In genomic region chr14:56097597-56097996, GRCm38 (mm10) we compare ENCODE assay signal across 29 mouse cellular contexts. TPM values are rescaled to one million over a fixed set of nuclear protein-coding genes. Genes with fewer than 3 reads are reported as not detected.
DNase-seq lines count a peak whose midpoint lies in the region; ATAC-seq and TF ChIP-seq lines count a peak whose summit lies in the region.
"Had no signal": no experiment of that assay in that cellular context is flagged by ENCODE, and none has a peak within 500 bp of the region (broad histone marks: within the 10 kb centered on the region; RNA-seq: fewer than 3 reads in every experiment).

No protein-coding gene starts in this region.

- peak; percentile 59; the same call in 1 of the 2 replicates for ATAC-seq in heart, embryonic 14.5 days (ENCODE audit: insufficient number of reproducible peaks, insufficient read depth, low FRiP score, low read depth)
- peak; percentile 40; the same call in 1 of the 2 replicates for ATAC-seq in stomach, embryonic 16.5 days (ENCODE audit: insufficient read depth, low FRiP score)
- no peak for ATAC-seq in stomach, postnatal 0 days (ENCODE audit: low FRiP score, low TSS enrichment)
- ATAC-seq: activated CD4-positive, CD25-positive, alpha-beta regulatory T cell, adult 4 months; forebrain, embryonic 14.5 days; Patski had no signal

- H3K4me3 ChIP-seq in heart, embryonic 14.5 days (ENCODE audit: control insufficient read depth in 1 of 2, insufficient read depth in 1 of 2, low read depth in 1 of 2, low read length in 2 of 2): no peak overlapping the region
- H3K4me3 ChIP-seq in stomach, embryonic 16.5 days (replicated peaks; ENCODE audit: low read length): no peak overlapping the region
- no peak overlapping the region for H3K4me3 ChIP-seq in stomach, postnatal 0 days (ENCODE audit: low read depth, low read length)
- H3K4me3 ChIP-seq: embryonic facial prominence, embryonic 15.5 days; erythroblast, embryonic 14.5 days; forebrain, embryonic 10.5 days; hindbrain, embryonic 15.5 days had no signal

- H3K9me3 ChIP-seq in heart, embryonic 14.5 days (ENCODE audit: control insufficient read depth, low read length): no peaks in the 10 kb centered on the region
- H3K9me3 ChIP-seq in stomach, embryonic 16.5 days (replicated peaks; ENCODE audit: control insufficient read depth, low read length): no peaks in the 10 kb centered on the region
- no peaks in the 10 kb centered on the region for H3K9me3 ChIP-seq in stomach, postnatal 0 days (ENCODE audit: control insufficient read depth, low read length)
- H3K9me3 ChIP-seq: embryonic facial prominence, embryonic 15.5 days; forebrain, embryonic 10.5 days; hindbrain, embryonic 15.5 days had no signal

- TF ChIP-seq EP300 in stomach, postnatal 0 days (optimal IDR thresholded peaks at IDR 0.05): no peak

- no peak for TF ChIP-seq CTCF in stomach, postnatal 0 days (IDR thresholded peaks at IDR 0.05; ENCODE audit: low read depth)

- WGBS in heart, embryonic 14.5 days: 7% methylated on average over 1 of the region's 1 CpGs
- WGBS in stomach, embryonic 16.5 days: 67% methylated on average over 1 of the region's 1 CpGs
- WGBS in stomach, postnatal 0 days: 75% methylated on average over 1 of the region's 1 CpGs

- peak; percentile 7 for DNase-seq in embryo, embryonic 10 days (ENCODE audit: low spot score)
- no peak for DNase-seq in embryo, embryonic 9.5 days (ENCODE audit: extremely low spot score)
- no peak for DNase-seq in heart, postnatal 14 days
- DNase-seq in heart, postnatal 10 days: peak; percentile 9 to 16
- DNase-seq in heart, postnatal 4 days: no peak
- DNase-seq in stomach, postnatal 0 days (ENCODE audit: low spot score): no peak
- DNase-seq: adrenal gland, adult 2 months; adrenal gland, postnatal 25 days; cerebellum, adult 18-20 months; cerebellum, adult 9-11 months; cerebellum, postnatal 36 days; gastrocnemius, postnatal 36 days; kidney, adult 11 months; kidney, adult 9 months had no signal

- H3K4me2 ChIP-seq in heart, embryonic 14.5 days (ENCODE audit: low read length): no peak overlapping the region
- no peak overlapping the region for H3K4me2 ChIP-seq in stomach, embryonic 16.5 days (ENCODE audit: low read depth, low read length)
- no peak overlapping the region for H3K4me2 ChIP-seq in stomach, postnatal 0 days (replicated peaks; ENCODE audit: low read depth)
- H3K4me2 ChIP-seq: embryonic facial prominence, embryonic 15.5 days; hindbrain, embryonic 15.5 days had no signal

- H3K4me1 ChIP-seq in heart, embryonic 14.5 days (ENCODE audit: control insufficient read depth in 2 of 2, insufficient read depth in 2 of 2, low read length in 2 of 2): peaks cover 0 to 10% of the 10 kb centered on the region in 2 experiments; a peak in 1 of 4 replicates
- H3K4me1 ChIP-seq in stomach, embryonic 16.5 days (ENCODE audit: control insufficient read depth, insufficient read depth, low read length): no peaks in the 10 kb centered on the region
- no peaks in the 10 kb centered on the region for H3K4me1 ChIP-seq in stomach, postnatal 0 days (replicated peaks; ENCODE audit: control insufficient read depth, insufficient read depth)
- H3K4me1 ChIP-seq: embryonic facial prominence, embryonic 15.5 days; forebrain, embryonic 10.5 days; hindbrain, embryonic 15.5 days had no signal

- no peak overlapping the region for H3K9ac ChIP-seq in heart, embryonic 14.5 days (ENCODE audit: low read length)
- H3K9ac ChIP-seq in stomach, embryonic 16.5 days (ENCODE audit: low read length): no peak overlapping the region
- no peak overlapping the region for H3K9ac ChIP-seq in stomach, postnatal 0 days (ENCODE audit: low read length)
- H3K9ac ChIP-seq: embryonic facial prominence, embryonic 15.5 days; hindbrain, embryonic 15.5 days had no signal

- H3K27me3 ChIP-seq in heart, embryonic 14.5 days (ENCODE audit: control insufficient read depth, insufficient read depth, low read length): no peaks in the 10 kb centered on the region
- no peaks in the 10 kb centered on the region for H3K27me3 ChIP-seq in stomach, embryonic 16.5 days (ENCODE audit: control insufficient read depth, insufficient read depth, low read length)
- no peaks in the 10 kb centered on the region for H3K27me3 ChIP-seq in stomach, postnatal 0 days (ENCODE audit: control insufficient read depth, insufficient read depth, low read length)
- H3K27me3 ChIP-seq: embryonic facial prominence, embryonic 15.5 days; hindbrain, embryonic 15.5 days; Patski had no signal

- H3K27ac ChIP-seq in heart, embryonic 14.5 days (replicated peaks in 1 of 2; ENCODE audit: control insufficient read depth in 1 of 2, insufficient read depth in 1 of 2, low read depth in 2 of 2, low read length in 2 of 2): peak overlapping the region in 1 of 2 experiments; percentile 44; a peak in 1 of 4 replicates
- H3K27ac ChIP-seq in stomach, embryonic 16.5 days (ENCODE audit: low read length): no peak overlapping the region
- no peak overlapping the region for H3K27ac ChIP-seq in stomach, postnatal 0 days (replicated peaks)
- H3K27ac ChIP-seq: embryonic facial prominence, embryonic 15.5 days; forebrain, embryonic 10.5 days; hindbrain, embryonic 15.5 days had no signal

- no peaks in the 10 kb centered on the region for H3K36me3 ChIP-seq in heart, embryonic 14.5 days (ENCODE audit: control insufficient read depth, insufficient read depth, low read length)
- H3K36me3 ChIP-seq in stomach, embryonic 16.5 days (ENCODE audit: control insufficient read depth, insufficient read depth, low read length): no peaks in the 10 kb centered on the region
- H3K36me3 ChIP-seq in stomach, postnatal 0 days (ENCODE audit: control insufficient read depth, insufficient read depth, low read length): no peaks in the 10 kb centered on the region
- H3K36me3 ChIP-seq: embryonic facial prominence, embryonic 15.5 days; forebrain, embryonic 10.5 days; hindbrain, embryonic 15.5 days had no signal

- intact Hi-C loops in heart, postnatal 14 days (cut with DNase I): no loop called here
- intact Hi-C loops in heart, postnatal 10 days (cut with DNase I): no loop called here

RNA-seq across cellular contexts. Expression of gene Ctsg, which starts 4.8 kb away (rescaled TPM):
- 0.40 and 0.41 TPM in 2 replicates for polyA plus RNA-seq in heart, embryonic 14.5 days (2014; fragmentation: Nextera tagmentation; extraction: Ambion mirVana)
- total RNA-seq in heart, postnatal 14 days (2021): not detected
- not detected for total RNA-seq in heart, postnatal 10 days (2021)
- total RNA-seq in heart, postnatal 4 days (2021): not detected
- polyA plus RNA-seq in stomach, embryonic 16.5 days (2015; fragmentation: Nextera tagmentation; extraction: Ambion mirVana): 0.92 and 1.7 TPM in 2 replicates
- polyA plus RNA-seq in stomach, postnatal 0 days (2015; fragmentation: Nextera tagmentation; extraction: Ambion mirVana): 0.13 and 0.18 TPM in 2 replicates
- total RNA-seq: adrenal gland, adult 2 months; adrenal gland, postnatal 25 days; CH12.LX; gastrocnemius, adult 8-10 months; gastrocnemius, postnatal 36 days; heart, adult 8-10 months had no signal
- polyA plus RNA-seq: activated CD4-positive, CD25-positive, alpha-beta regulatory T cell, adult 4 months; adrenal gland, adult 2 months; C2C12; embryonic facial prominence, embryonic 11.5 days; forebrain, embryonic 14.5 days; hindbrain, embryonic 11.5 days; hindbrain, embryonic 15.5 days; Patski had no signal

RNA-seq across cellular contexts. Expression of gene Mcpt8, which starts 12.5 kb away (rescaled TPM):
- polyA plus RNA-seq in heart, embryonic 14.5 days (2014; fragmentation: Nextera tagmentation; extraction: Ambion mirVana): 0.42 and 0.50 TPM in 2 replicates
- total RNA-seq in heart, postnatal 14 days (2021): not detected
- not detected for total RNA-seq in heart, postnatal 10 days (2021)
- not detected for total RNA-seq in heart, postnatal 4 days (2021)
- polyA plus RNA-seq in stomach, embryonic 16.5 days (2015; fragmentation: Nextera tagmentation; extraction: Ambion mirVana): 2.1 and 4.3 TPM in 2 replicates
- polyA plus RNA-seq in stomach, postnatal 0 days (2015; fragmentation: Nextera tagmentation; extraction: Ambion mirVana): 0.16 and 0.30 TPM in 2 replicates
- total RNA-seq: adrenal gland, adult 2 months; adrenal gland, postnatal 25 days; CH12.LX; gastrocnemius, adult 8-10 months; gastrocnemius, postnatal 36 days; heart, adult 8-10 months had no signal
- polyA plus RNA-seq: activated CD4-positive, CD25-positive, alpha-beta regulatory T cell, adult 4 months; adrenal gland, adult 2 months; embryonic facial prominence, embryonic 11.5 days; forebrain, embryonic 10.5 days; hindbrain, embryonic 11.5 days; hindbrain, embryonic 15.5 days had no signal

RNA-seq across cellular contexts. Expression of gene Gzme, which starts 22.8 kb away (rescaled TPM):
- not detected in 2 replicates for polyA plus RNA-seq in heart, embryonic 14.5 days (2014; fragmentation: Nextera tagmentation; extraction: Ambion mirVana)
- total RNA-seq in heart, postnatal 14 days (2021): not detected
- not detected for total RNA-seq in heart, postnatal 10 days (2021)
- total RNA-seq in heart, postnatal 4 days (2021): not detected
- polyA plus RNA-seq in stomach, embryonic 16.5 days (2015; fragmentation: Nextera tagmentation; extraction: Ambion mirVana): not detected in 2 replicates
- polyA plus RNA-seq in stomach, postnatal 0 days (2015; fragmentation: Nextera tagmentation; extraction: Ambion mirVana): not detected in 2 replicates
- total RNA-seq: adrenal gland, adult 2 months; adrenal gland, postnatal 25 days; CH12.LX; gastrocnemius, adult 8-10 months; gastrocnemius, postnatal 36 days; heart, adult 8-10 months had no signal
- polyA plus RNA-seq: activated CD4-positive, CD25-positive, alpha-beta regulatory T cell, adult 4 months; adrenal gland, adult 2 months; embryonic facial prominence, embryonic 11.5 days; embryonic facial prominence, embryonic 15.5 days; erythroblast, embryonic 14.5 days; forebrain, embryonic 10.5 days; forebrain, embryonic 14.5 days; hindbrain, embryonic 11.5 days; hindbrain, embryonic 15.5 days had no signal

RNA-seq across cellular contexts. Expression of gene Gzmd, which starts 34.8 kb away (rescaled TPM):
- polyA plus RNA-seq in heart, embryonic 14.5 days (2014; fragmentation: Nextera tagmentation; extraction: Ambion mirVana): not detected in 2 replicates
- not detected for total RNA-seq in heart, postnatal 14 days (2021)
- not detected for total RNA-seq in heart, postnatal 10 days (2021)
- total RNA-seq in heart, postnatal 4 days (2021): not detected
- polyA plus RNA-seq in stomach, embryonic 16.5 days (2015; fragmentation: Nextera tagmentation; extraction: Ambion mirVana): not detected in 2 replicates
- not detected in 2 replicates for polyA plus RNA-seq in stomach, postnatal 0 days (2015; fragmentation: Nextera tagmentation; extraction: Ambion mirVana)
- total RNA-seq: adrenal gland, adult 2 months; adrenal gland, postnatal 25 days; CH12.LX; gastrocnemius, adult 8-10 months; gastrocnemius, postnatal 36 days; heart, adult 8-10 months had no signal
- polyA plus RNA-seq: activated CD4-positive, CD25-positive, alpha-beta regulatory T cell, adult 4 months; adrenal gland, adult 2 months; embryonic facial prominence, embryonic 11.5 days; embryonic facial prominence, embryonic 15.5 days; erythroblast, embryonic 14.5 days; forebrain, embryonic 10.5 days; forebrain, embryonic 14.5 days; hindbrain, embryonic 11.5 days; hindbrain, embryonic 15.5 days had no signal

RNA-seq across cellular contexts. Expression of gene Mcpt4, which starts 35.5 kb away (rescaled TPM):
- polyA plus RNA-seq in heart, embryonic 14.5 days (2014; fragmentation: Nextera tagmentation; extraction: Ambion mirVana): 0.49 and 0.90 TPM in 2 replicates
- total RNA-seq in heart, postnatal 14 days (2021): 1 to 10 TPM; 2.8 to 3.2 TPM
- 1 to 10 TPM; 4.2 to 4.3 TPM for total RNA-seq in heart, postnatal 10 days (2021)
- total RNA-seq in heart, postnatal 4 days (2021): 1 to 10 TPM; 3.0 to 3.8 TPM
- polyA plus RNA-seq in stomach, embryonic 16.5 days (2015; fragmentation: Nextera tagmentation; extraction: Ambion mirVana): 1.5 and 2.1 TPM in 2 replicates
- polyA plus RNA-seq in stomach, postnatal 0 days (2015; fragmentation: Nextera tagmentation; extraction: Ambion mirVana): 3.7 TPM in 2 replicates
- total RNA-seq: CH12.LX had no signal
- polyA plus RNA-seq: activated CD4-positive, CD25-positive, alpha-beta regulatory T cell, adult 4 months; C2C12; embryonic facial prominence, embryonic 11.5 days; erythroblast, embryonic 14.5 days; forebrain, embryonic 10.5 days; forebrain, embryonic 14.5 days; hindbrain, embryonic 11.5 days; hindbrain, embryonic 15.5 days; Patski had no signal

Comparison
In these comparisons a context has a peak if more than half of its experiments do, and no peak if none do; other contexts are left out.
1. DNase-seq: peak in embryo, embryonic 10 days (single experiment) and heart, postnatal 10 days (2 of 2); none in embryo, embryonic 9.5 days (single experiment), heart, postnatal 14 days (0 of 2), heart, postnatal 4 days (single experiment) and stomach, postnatal 0 days (single experiment).